Mouse (Mus musculus): Measurements from ENCODE around the gene 1700001C19Rik. TPM values are rescaled to one million over a fixed set of nuclear protein-coding genes. Genes with fewer than 3 reads are reported as not detected.

Gene 1700001C19Rik
- total and polyA plus RNA-seq, 2 experiments from 2014 or later = 0.22 to 0.46 TPM

DNA sequence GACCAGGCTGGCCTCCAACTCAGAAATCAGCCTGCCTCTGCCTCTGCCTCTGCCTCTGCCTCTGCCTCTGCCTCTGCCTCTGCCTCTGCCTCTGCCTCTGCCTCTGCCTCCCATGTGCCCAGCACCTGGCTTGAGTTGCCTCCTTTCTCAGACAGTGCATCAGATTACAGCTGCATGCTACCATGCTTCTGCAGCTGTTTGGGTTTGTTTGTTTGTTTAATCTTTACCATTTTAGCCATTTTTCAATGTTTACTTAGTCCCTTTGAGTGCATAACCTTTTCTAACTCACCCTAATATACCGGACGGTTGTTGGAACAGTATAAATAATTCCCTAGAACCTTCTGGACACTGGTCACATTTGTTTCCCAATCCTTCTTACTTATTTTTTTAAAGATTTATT lies 21.8 kb upstream of the 1700001C19Rik start:
- H3K4me1 ChIP-seq (ENCODE audit: insufficient read depth, low read length) = no peaks in the 10 kb centered on the region
- no peak for ATAC-seq (ENCODE audit: low FRiP score)
- 90% methylated on average over 2 of the region's 2 CpGs for WGBS
- H3K9ac ChIP-seq (replicated peaks; ENCODE audit: low read length, poor library complexity, severe bottlenecking) = no peak overlapping the region
- H3K4me3 ChIP-seq (ENCODE audit: low read depth, low read length) = no peak overlapping the region
- TF ChIP-seq CTCF (IDR thresholded peaks at IDR 0.05) = no peak
- H3K36me3 ChIP-seq (ENCODE audit: insufficient read depth, low read length) = no peaks in the 10 kb centered on the region
- H3K27me3 ChIP-seq (ENCODE audit: insufficient read depth, low read length) = no peaks in the 10 kb centered on the region
- H3K4me2 ChIP-seq (ENCODE audit: low read depth, low read length, poor library complexity, severe bottlenecking) = no peak overlapping the region
- no peaks in the 10 kb centered on the region for H3K9me3 ChIP-seq (ENCODE audit: low read length)
- DNase-seq (ENCODE audit: low spot score) = no peak
- H3K27ac ChIP-seq (ENCODE audit: low read depth, low read length) = no peak overlapping the region

DNA sequence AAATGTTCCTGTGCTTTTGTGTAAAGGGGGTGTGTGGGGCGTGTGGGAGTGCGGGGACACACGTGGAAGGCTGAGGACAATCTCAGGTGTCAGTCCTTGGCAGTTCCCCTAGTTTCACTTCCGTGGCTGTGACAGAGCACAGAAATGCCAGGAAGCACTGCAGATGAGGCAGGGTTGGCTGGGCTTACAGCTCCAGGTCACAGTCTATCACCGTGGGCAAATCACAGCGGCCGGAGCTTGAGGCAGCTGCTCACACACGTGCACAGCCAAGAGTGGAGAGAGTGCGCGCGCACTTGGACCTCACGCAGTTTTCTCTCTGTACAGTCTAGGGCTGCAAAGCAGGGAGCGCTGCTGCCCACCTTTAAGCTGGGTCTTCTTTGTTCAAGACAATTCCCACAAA lies 21.1 kb upstream of the 1700001C19Rik start:
- no peak overlapping the region for H3K4me2 ChIP-seq (ENCODE audit: low read depth, low read length, poor library complexity, severe bottlenecking)
- no peak for DNase-seq (ENCODE audit: low spot score)
- no peak for ATAC-seq (ENCODE audit: low FRiP score)
- H3K9me3 ChIP-seq (ENCODE audit: low read length) = no peaks in the 10 kb centered on the region
- H3K27me3 ChIP-seq (ENCODE audit: insufficient read depth, low read length) = no peaks in the 10 kb centered on the region
- no peaks in the 10 kb centered on the region for H3K4me1 ChIP-seq (ENCODE audit: insufficient read depth, low read length)
- H3K9ac ChIP-seq (replicated peaks; ENCODE audit: low read length, poor library complexity, severe bottlenecking) = no peak overlapping the region
- TF ChIP-seq CTCF (IDR thresholded peaks at IDR 0.05) = no peak
- no peaks in the 10 kb centered on the region for H3K36me3 ChIP-seq (ENCODE audit: insufficient read depth, low read length)
- no peak overlapping the region for H3K27ac ChIP-seq (ENCODE audit: low read depth, low read length)
- H3K4me3 ChIP-seq (ENCODE audit: low read depth, low read length) = no peak overlapping the region
- 80% methylated on average over 13 of the region's 13 CpGs for WGBS

DNA sequence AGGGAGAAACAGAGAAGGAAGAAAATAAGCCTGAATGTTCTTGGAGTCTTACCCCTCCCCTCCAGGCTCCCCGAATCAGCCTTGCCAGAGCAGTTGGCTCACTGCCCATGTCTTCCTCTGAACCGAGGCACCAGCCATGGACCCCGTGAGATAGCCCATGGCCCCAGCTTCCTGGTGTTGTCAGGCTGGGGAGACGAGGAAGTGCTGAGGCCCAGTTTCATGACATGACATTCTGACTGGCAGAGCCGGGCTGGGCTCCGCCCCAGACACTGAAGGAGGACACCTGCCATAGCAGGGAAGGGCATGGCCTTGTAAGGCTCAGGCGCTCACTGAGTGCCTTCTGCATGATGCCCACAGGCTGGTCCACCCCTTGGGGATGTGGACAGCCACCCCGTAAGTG lies 17.5 kb upstream of the 1700001C19Rik start:
- WGBS = 67% methylated on average over 8 of the region's 8 CpGs
- no peak for DNase-seq (ENCODE audit: low spot score)

GRCm38 (mm10) chr17:47452886-47453285 lies 15.7 kb upstream of the 1700001C19Rik start:
- H3K9me3 ChIP-seq (ENCODE audit: low read length) = no peaks in the 10 kb centered on the region
- H3K4me2 ChIP-seq (ENCODE audit: low read depth, low read length, poor library complexity, severe bottlenecking) = no peak overlapping the region
- H3K36me3 ChIP-seq (ENCODE audit: insufficient read depth, low read length) = no peaks in the 10 kb centered on the region
- DNase-seq (ENCODE audit: low spot score) (no peak), ATAC-seq (ENCODE audit: low FRiP score) (no peak)
- no peak overlapping the region for H3K4me3 ChIP-seq (ENCODE audit: low read depth, low read length)
- no peak overlapping the region for H3K27ac ChIP-seq (ENCODE audit: low read depth, low read length)
- no peak for TF ChIP-seq CTCF (IDR thresholded peaks at IDR 0.05)
- no peaks in the 10 kb centered on the region for H3K4me1 ChIP-seq (ENCODE audit: insufficient read depth, low read length)
- no peak overlapping the region for H3K9ac ChIP-seq (replicated peaks; ENCODE audit: low read length, poor library complexity, severe bottlenecking)
- 62% methylated on average over 7 of the region's 7 CpGs for WGBS
- H3K27me3 ChIP-seq (ENCODE audit: insufficient read depth, low read length) = no peaks in the 10 kb centered on the region

More for the DNA sequence above, 17.5 kb upstream of the 1700001C19Rik start:
- Histone ChIP-seq H3K27me3 (ENCODE audit: insufficient read depth, low read length) (no peaks in the 10 kb centered on the region), H3K36me3 (ENCODE audit: insufficient read depth, low read length) (no peaks in the 10 kb centered on the region), H3K4me3 (ENCODE audit: low read depth, low read length) (no peak overlapping the region), H3K4me1 (ENCODE audit: insufficient read depth, low read length) (no peaks in the 10 kb centered on the region), H3K9ac (replicated peaks; ENCODE audit: low read length, poor library complexity, severe bottlenecking) (no peak overlapping the region), H3K4me2 (ENCODE audit: low read depth, low read length, poor library complexity, severe bottlenecking) (no peak overlapping the region), H3K9me3 (ENCODE audit: low read length) (no peaks in the 10 kb centered on the region), H3K27ac (ENCODE audit: low read depth, low read length) (no peak overlapping the region)
- no peak for ATAC-seq (ENCODE audit: low FRiP score)
- TF ChIP-seq CTCF (IDR thresholded peaks at IDR 0.05) = no peak

- no peak overlapping the region for H3K9ac ChIP-seq (replicated peaks; ENCODE audit: low read length, poor library complexity, severe bottlenecking)
- TF ChIP-seq CTCF (IDR thresholded peaks at IDR 0.05) = no peak
- H3K4me2 ChIP-seq (ENCODE audit: low read depth, low read length, poor library complexity, severe bottlenecking) = no peak overlapping the region
- no peaks in the 10 kb centered on the region for H3K36me3 ChIP-seq (ENCODE audit: insufficient read depth, low read length)
- no peak overlapping the region for H3K27ac ChIP-seq (ENCODE audit: low read depth, low read length)
- H3K4me1 ChIP-seq (ENCODE audit: insufficient read depth, low read length) = no peaks in the 10 kb centered on the region
- no peaks in the 10 kb centered on the region for H3K27me3 ChIP-seq (ENCODE audit: insufficient read depth, low read length)
- 69% methylated on average over 12 of the region's 12 CpGs for WGBS
- H3K9me3 ChIP-seq (ENCODE audit: low read length) = no peaks in the 10 kb centered on the region
- no peak overlapping the region for H3K4me3 ChIP-seq (ENCODE audit: low read depth, low read length)
- DNase-seq (ENCODE audit: low spot score) = no peak
- no peak for ATAC-seq (ENCODE audit: low FRiP score)
Measured at GRCm38 (mm10) chr17:47450880-47451565, 13.8 kb upstream of the 1700001C19Rik start.

DNA sequence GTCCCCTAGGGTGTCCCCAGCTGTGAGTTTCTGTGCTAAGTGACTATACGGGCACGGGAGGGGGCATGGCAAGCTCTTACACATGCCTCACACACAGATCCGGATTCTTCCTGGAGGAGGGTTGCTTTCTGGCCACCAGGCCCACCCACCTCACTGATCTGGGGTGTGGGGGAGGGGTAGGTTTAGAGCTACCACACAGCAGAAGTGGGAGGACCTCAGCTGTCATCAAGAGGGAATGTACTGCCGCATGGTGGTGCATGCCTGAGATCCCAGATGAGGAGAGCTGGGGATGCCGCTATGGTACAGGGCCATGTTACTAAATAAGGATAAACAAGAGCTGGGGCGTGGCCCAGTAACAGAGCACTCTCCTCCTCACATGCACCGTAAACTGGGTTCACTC lies 13.1 kb upstream of the 1700001C19Rik start:
- no peak overlapping the region for H3K27ac ChIP-seq (ENCODE audit: low read depth, low read length)
- ATAC-seq (ENCODE audit: low FRiP score) (no peak), DNase-seq (ENCODE audit: low spot score) (no peak)
- no peaks in the 10 kb centered on the region for H3K4me1 ChIP-seq (ENCODE audit: insufficient read depth, low read length)
- WGBS = 50% methylated on average over 7 of the region's 7 CpGs
- no peak overlapping the region for H3K9ac ChIP-seq (replicated peaks; ENCODE audit: low read length, poor library complexity, severe bottlenecking)
- H3K4me2 ChIP-seq (ENCODE audit: low read depth, low read length, poor library complexity, severe bottlenecking) = no peak overlapping the region
- H3K9me3 ChIP-seq (ENCODE audit: low read length) = no peaks in the 10 kb centered on the region
- no peak for TF ChIP-seq CTCF (IDR thresholded peaks at IDR 0.05)
- no peaks in the 10 kb centered on the region for H3K36me3 ChIP-seq (ENCODE audit: insufficient read depth, low read length)
- H3K4me3 ChIP-seq (ENCODE audit: low read depth, low read length) = no peak overlapping the region
- H3K27me3 ChIP-seq (ENCODE audit: insufficient read depth, low read length) = no peaks in the 10 kb centered on the region
